ENCODE assay signal across 18 mouse cellular contexts in genomic region chr8:122747825-122748224, GRCm38 (mm10). TPM values are rescaled to one million over a fixed set of nuclear protein-coding genes. Genes with fewer than 3 reads are reported as not detected.
DNase-seq lines count a peak whose midpoint lies in the region; ATAC-seq and TF ChIP-seq lines count a peak whose summit lies in the region.
"Had no signal": no experiment of that assay in that cellular context is flagged by ENCODE, and none has a peak within 500 bp of the region (broad histone marks: within the 10 kb centered on the region; RNA-seq: fewer than 3 reads in every experiment).

No protein-coding gene starts in this region.

- H3K9me3 ChIP-seq in hindbrain, embryonic 15.5 days: no peaks in the 10 kb centered on the region
- H3K9me3 ChIP-seq in hindbrain, postnatal 0 days (ENCODE audit: low read length): no peaks in the 10 kb centered on the region
- no peaks in the 10 kb centered on the region for H3K9me3 ChIP-seq in neural tube, embryonic 13.5 days
- H3K9me3 ChIP-seq in heart, embryonic 10.5 days: no peaks in the 10 kb centered on the region
- H3K9me3 ChIP-seq: embryonic facial prominence, embryonic 12.5 days had no signal

- H3K4me2 ChIP-seq in hindbrain, embryonic 15.5 days: no peak overlapping the region
- no peak overlapping the region for H3K4me2 ChIP-seq in hindbrain, postnatal 0 days (ENCODE audit: low read depth, low read length)
- no peak overlapping the region for H3K4me2 ChIP-seq in neural tube, embryonic 13.5 days
- H3K4me2 ChIP-seq: embryonic facial prominence, embryonic 12.5 days had no signal

- no peak for ATAC-seq in hindbrain, embryonic 15.5 days (ENCODE audit: low FRiP score, low read depth)
- ATAC-seq in hindbrain, postnatal 0 days: no peak
- ATAC-seq in neural tube, embryonic 13.5 days (ENCODE audit: low read depth): no peak
- ATAC-seq: forebrain, embryonic 16.5 days; inflammation-experienced regulatory T-cells, adult 6 months had no signal

- H3K9ac ChIP-seq in hindbrain, embryonic 15.5 days: no peak overlapping the region
- H3K9ac ChIP-seq in hindbrain, postnatal 0 days (replicated peaks; ENCODE audit: low read length): no peak overlapping the region
- H3K9ac ChIP-seq in neural tube, embryonic 13.5 days: no peak overlapping the region
- H3K9ac ChIP-seq: embryonic facial prominence, embryonic 12.5 days had no signal

- WGBS in hindbrain, embryonic 15.5 days: 95% methylated on average over 1 of the region's 1 CpGs
- WGBS in hindbrain, postnatal 0 days: 64% methylated on average over 1 of the region's 1 CpGs
- WGBS in neural tube, embryonic 13.5 days: 93% methylated on average over 1 of the region's 1 CpGs
- WGBS in heart, embryonic 10.5 days: 92% methylated on average over 1 of the region's 1 CpGs

- TF ChIP-seq CTCF in gastrocnemius, adult 2 months (IDR thresholded peaks at IDR 0.05): no peak
- TF ChIP-seq CTCF in hindbrain, postnatal 0 days (IDR thresholded peaks at IDR 0.05; ENCODE audit: low read depth): no peak

- intact Hi-C loops in gastrocnemius, adult 2 months (cut with DNase I): no loop called here

- peak; percentile 31 for DNase-seq in gastrocnemius, adult 2 months
- DNase-seq in gastrocnemius, adult 8-10 months (ENCODE audit: low spot score in 2 of 2): no peak
- no peak for DNase-seq in hindbrain, postnatal 0 days (ENCODE audit: low spot score)
- peak; percentile 40 for DNase-seq in telencephalon, adult 2 months (ENCODE audit: low read depth, low spot score)
- DNase-seq in heart, embryonic 10.5 days (ENCODE audit: low spot score): no peak
- DNase-seq: adrenal gland, postnatal 10 days; cerebellum, adult 11-12 months; cerebellum, adult 9-10 months; cerebellum, postnatal 25 days; gastrocnemius, postnatal 36 days; heart, adult 11 months; heart, postnatal 10 days; heart, postnatal 4 days had no signal

- no peaks in the 10 kb centered on the region for H3K27me3 ChIP-seq in hindbrain, embryonic 15.5 days
- no peaks in the 10 kb centered on the region for H3K27me3 ChIP-seq in hindbrain, postnatal 0 days (ENCODE audit: insufficient read depth, low read length)
- no peaks in the 10 kb centered on the region for H3K27me3 ChIP-seq in neural tube, embryonic 13.5 days
- H3K27me3 ChIP-seq in heart, embryonic 10.5 days (ENCODE audit: insufficient read depth, poor library complexity, severe bottlenecking): peaks cover 98% of the 10 kb centered on the region

- no peak overlapping the region for H3K4me3 ChIP-seq in gastrocnemius, adult 2 months
- H3K4me3 ChIP-seq in hindbrain, embryonic 15.5 days: no peak overlapping the region
- no peak overlapping the region for H3K4me3 ChIP-seq in hindbrain, postnatal 0 days (ENCODE audit: low read length)
- H3K4me3 ChIP-seq in neural tube, embryonic 13.5 days: no peak overlapping the region
- H3K4me3 ChIP-seq in heart, embryonic 10.5 days: no peak overlapping the region
- H3K4me3 ChIP-seq: embryonic facial prominence, embryonic 12.5 days had no signal

- no peaks in the 10 kb centered on the region for H3K36me3 ChIP-seq in hindbrain, embryonic 15.5 days
- H3K36me3 ChIP-seq in hindbrain, postnatal 0 days (ENCODE audit: insufficient read depth, low read length): no peaks in the 10 kb centered on the region
- H3K36me3 ChIP-seq in neural tube, embryonic 13.5 days: no peaks in the 10 kb centered on the region
- no peaks in the 10 kb centered on the region for H3K36me3 ChIP-seq in heart, embryonic 10.5 days
- H3K36me3 ChIP-seq: embryonic facial prominence, embryonic 12.5 days had no signal

- H3K4me1 ChIP-seq in hindbrain, embryonic 15.5 days (replicated peaks): peaks cover 92% of the 10 kb centered on the region
- H3K4me1 ChIP-seq in hindbrain, postnatal 0 days (ENCODE audit: insufficient read depth, low read length): peaks cover 38% of the 10 kb centered on the region
- H3K4me1 ChIP-seq in neural tube, embryonic 13.5 days (replicated peaks): peaks cover 97% of the 10 kb centered on the region
- H3K4me1 ChIP-seq in heart, embryonic 10.5 days: peaks cover 18% of the 10 kb centered on the region

- H3K27ac ChIP-seq in gastrocnemius, adult 2 months: no peak overlapping the region
- H3K27ac ChIP-seq in hindbrain, embryonic 15.5 days (replicated peaks): peak overlapping the region; percentile 95
- no peak overlapping the region for H3K27ac ChIP-seq in hindbrain, postnatal 0 days
- peak overlapping the region; percentile 99 for H3K27ac ChIP-seq in neural tube, embryonic 13.5 days (replicated peaks)
- H3K27ac ChIP-seq in heart, embryonic 10.5 days: no peak overlapping the region
- H3K27ac ChIP-seq: embryonic facial prominence, embryonic 12.5 days had no signal

RNA-seq across cellular contexts. Expression of gene Acsf3, which starts 27.5 kb away (rescaled TPM):
- 10 to 100 TPM; 11.1 to 16.4 TPM for total RNA-seq in gastrocnemius, adult 2 months (2021)
- 10 to 100 TPM; 10.5 to 13.1 (median 11.5) TPM for total RNA-seq in gastrocnemius, adult 8-10 months (2022)
- polyA plus RNA-seq in hindbrain, embryonic 15.5 days (2015; fragmentation: Nextera tagmentation; extraction: Ambion mirVana): 15.6 and 17.1 TPM in 2 replicates
- total RNA-seq in hindbrain, postnatal 0 days (2014; rRNA removed): 19.9 and 22.3 TPM in 2 replicates
- polyA plus RNA-seq in hindbrain, postnatal 0 days (2015; fragmentation: Nextera tagmentation; extraction: Ambion mirVana): 18.6 and 20.6 TPM in 2 replicates
- 15.6 and 17.1 TPM in 2 replicates for polyA plus RNA-seq in neural tube, embryonic 13.5 days (2015; fragmentation: Nextera tagmentation; extraction: Ambion mirVana)
- polyA plus RNA-seq in heart, embryonic 10.5 days (2016; fragmentation: Nextera tagmentation; extraction: Ambion mirVana): 17.3 and 19.8 TPM in 2 replicates

RNA-seq across cellular contexts. Expression of gene Cbfa2t3, which starts 48.9 kb away (rescaled TPM):
- 10 to 100 TPM; 18.8 to 23.4 TPM for total RNA-seq in gastrocnemius, adult 2 months (2021)
- total RNA-seq in gastrocnemius, adult 8-10 months (2022): 10 to 100 TPM; 12.3 to 22.0 (median 17.2) TPM
- polyA plus RNA-seq in hindbrain, embryonic 15.5 days (2015; fragmentation: Nextera tagmentation; extraction: Ambion mirVana): 19.1 and 21.2 TPM in 2 replicates
- 9.2 and 10.0 TPM in 2 replicates for total RNA-seq in hindbrain, postnatal 0 days (2014; rRNA removed)
- 12.4 and 12.6 TPM in 2 replicates for polyA plus RNA-seq in hindbrain, postnatal 0 days (2015; fragmentation: Nextera tagmentation; extraction: Ambion mirVana)
- 21.2 and 22.2 TPM in 2 replicates for polyA plus RNA-seq in neural tube, embryonic 13.5 days (2015; fragmentation: Nextera tagmentation; extraction: Ambion mirVana)
- polyA plus RNA-seq in heart, embryonic 10.5 days (2016; fragmentation: Nextera tagmentation; extraction: Ambion mirVana): 3.8 and 5.5 TPM in 2 replicates

Comparison
In these comparisons a context has a peak if more than half of its experiments do, and no peak if none do; other contexts are left out.
1. DNase-seq: peak in gastrocnemius, adult 2 months (single experiment) and telencephalon, adult 2 months (single experiment); none in gastrocnemius, adult 8-10 months (0 of 2), hindbrain, postnatal 0 days (single experiment) and heart, embryonic 10.5 days (single experiment).
2. H3K27ac ChIP-seq: peak in hindbrain, embryonic 15.5 days (single experiment) and neural tube, embryonic 13.5 days (single experiment); none in gastrocnemius, adult 2 months (single experiment), hindbrain, postnatal 0 days (single experiment) and heart, embryonic 10.5 days (single experiment).